Mouse (Mus musculus): Measurements from ENCODE around the gene Tbx15.

- TF ChIP-seq EP300 (IDR thresholded peaks at IDR 0.05; ENCODE audit: insufficient read depth, low read depth, low read length) (no peak), POLR2A (IDR thresholded peaks at IDR 0.05; ENCODE audit: insufficient read depth, low read length) (no peak), CTCF (IDR thresholded peaks at IDR 0.05; ENCODE audit: low read depth, low read length) (no peak)
These were observed 96.7 kb downstream of the Tbx15 start for GRCm38 (mm10) chr3:99336866-99337265.

All from ES-Bruce4 (cell line).